Mouse (Mus musculus): ENCODE data around the gene Wnk1.

Wnk1 gene

DNA sequence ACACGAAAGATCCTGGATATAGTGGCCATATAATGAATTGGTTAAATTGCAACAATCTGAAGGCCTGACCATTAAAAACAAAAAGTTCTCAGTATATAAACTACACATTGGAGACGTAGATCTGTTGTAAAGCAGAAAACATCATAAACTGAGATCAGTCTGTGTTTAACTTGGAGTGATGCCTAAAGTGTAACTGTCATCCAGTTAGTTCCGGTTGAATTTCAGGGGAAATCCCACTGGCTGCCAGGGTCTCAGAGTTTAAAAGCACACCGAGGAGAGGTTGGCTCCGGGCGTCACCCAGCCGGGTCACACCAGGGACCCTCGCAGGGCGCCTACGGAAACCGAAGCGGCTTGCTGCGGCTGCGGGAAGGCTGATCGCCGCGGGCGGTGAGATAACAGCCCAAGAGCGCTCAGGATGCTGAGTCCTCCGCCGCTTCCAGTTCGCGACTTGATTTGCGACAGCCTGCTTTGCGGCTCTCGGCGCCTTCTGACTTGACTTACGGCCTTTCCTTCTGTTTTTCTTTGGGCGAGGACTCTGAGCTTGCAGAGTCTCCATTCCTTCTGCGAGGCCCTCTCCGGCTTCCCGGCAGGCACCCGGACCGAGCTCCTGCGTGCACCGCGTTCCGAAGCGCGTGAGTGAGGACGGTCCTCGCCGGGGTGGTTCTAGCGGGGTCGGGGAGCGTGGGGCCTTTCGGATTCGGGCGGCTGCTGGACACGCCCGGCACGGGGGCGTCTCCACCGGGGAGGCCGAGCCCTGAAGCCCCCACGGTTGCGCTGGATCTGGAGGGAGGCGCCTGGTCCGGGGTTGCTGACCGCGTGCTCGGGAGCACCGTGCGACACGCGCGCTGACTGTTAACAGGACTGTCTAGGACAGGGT lies 136.0 kb downstream of the Wnk1 start, which contains the start of gene Rad52:
Gene Rad52 (plus strand): TSS at position 495 of the 877 bp plus-strand sequence.
- peak; percentile 92 for DNase-seq

DNA sequence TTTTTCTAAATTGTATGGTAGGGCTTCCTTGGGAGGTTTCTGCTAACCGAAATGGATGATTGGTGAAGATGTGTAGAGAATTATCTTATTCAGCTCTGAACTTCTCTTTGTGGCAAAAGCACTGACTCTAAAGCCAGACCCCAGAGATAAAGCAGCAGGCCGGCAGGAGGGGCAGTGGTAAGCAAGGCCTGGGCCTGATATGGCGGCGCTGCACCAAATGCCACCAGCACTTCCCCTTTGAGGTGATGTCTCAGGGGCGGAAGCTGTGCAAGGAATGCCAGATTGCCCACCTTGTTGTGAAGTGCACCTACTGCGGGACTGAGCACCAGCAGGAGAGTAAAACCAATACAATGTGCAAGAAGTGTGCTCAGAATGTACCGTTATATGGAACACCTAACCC lies 145.8 kb downstream of the Wnk1 start:
- DNase-seq, result no peak

DNA sequence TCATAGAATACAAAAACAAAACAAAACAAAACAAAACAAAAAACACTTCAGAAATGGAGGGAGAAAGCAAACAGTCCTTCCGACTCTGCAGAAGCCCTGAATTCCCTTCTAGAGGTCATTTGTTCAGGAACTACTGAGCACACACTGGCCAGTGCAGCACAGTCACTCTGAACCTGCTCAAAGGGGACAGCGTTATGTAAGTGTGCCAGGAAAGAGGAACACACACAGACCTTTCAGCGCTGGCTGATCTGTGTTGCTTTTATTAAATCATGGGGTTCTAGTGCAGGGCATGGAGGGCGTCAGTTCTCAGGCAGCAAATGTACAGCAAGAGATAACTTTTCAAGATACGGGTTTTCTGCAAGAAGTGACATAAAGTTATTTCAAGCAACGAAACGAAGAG lies 155.3 kb downstream of the Wnk1 start:
- DNase-seq, result no peak
